ENCODE assay signal across 20 mouse cellular contexts in genomic region chr2:4922476-4923164, GRCm38 (mm10). TPM values are rescaled to one million over a fixed set of nuclear protein-coding genes. Genes with fewer than 3 reads are reported as not detected.
DNase-seq lines count a peak whose midpoint lies in the region; ATAC-seq and TF ChIP-seq lines count a peak whose summit lies in the region.
"Had no signal": no experiment of that assay in that cellular context is flagged by ENCODE, and none has a peak within 500 bp of the region (broad histone marks: within the 10 kb centered on the region; RNA-seq: fewer than 3 reads in every experiment).

No protein-coding gene starts in this region.

- H3K4me1 ChIP-seq in kidney, embryonic 14.5 days (ENCODE audit: control insufficient read depth, insufficient read depth, low read length): no peaks in the 10 kb centered on the region
- no peaks in the 10 kb centered on the region for H3K4me1 ChIP-seq in intestine, postnatal 0 days (replicated peaks; ENCODE audit: control insufficient read depth, insufficient read depth, low read length)
- H3K4me1 ChIP-seq in stomach, embryonic 14.5 days (ENCODE audit: control insufficient read depth, insufficient read depth, low read length): 0 out of 2 replicates have a peak, but pooled peaks cover 3% of the 10 kb centered on the region
- H3K4me1 ChIP-seq in forebrain, embryonic 10.5 days: peaks cover 20% of the 10 kb centered on the region
- peaks cover 19% of the 10 kb centered on the region for H3K4me1 ChIP-seq in embryonic facial prominence, embryonic 10.5 days

- no peak overlapping the region for H3K4me3 ChIP-seq in kidney, embryonic 14.5 days (ENCODE audit: low read length)
- H3K4me3 ChIP-seq in intestine, postnatal 0 days (ENCODE audit: low read depth, low read length): no peak overlapping the region
- no peak overlapping the region for H3K4me3 ChIP-seq in stomach, embryonic 14.5 days (ENCODE audit: low read depth, low read length)
- H3K4me3 ChIP-seq in forebrain, embryonic 10.5 days: no peak overlapping the region
- no peak overlapping the region for H3K4me3 ChIP-seq in embryonic facial prominence, embryonic 10.5 days
- H3K4me3 ChIP-seq: erythroblast, embryonic 14.5 days; gastrocnemius, adult 2 months; heart, embryonic 13.5 days; midbrain, embryonic 10.5 days had no signal

- H3K27ac ChIP-seq in kidney, embryonic 14.5 days (ENCODE audit: low read depth, low read length): no peak overlapping the region
- peak overlapping the region; percentile 67 for H3K27ac ChIP-seq in intestine, postnatal 0 days (ENCODE audit: low read depth, low read length)
- H3K27ac ChIP-seq in stomach, embryonic 14.5 days (ENCODE audit: low read length): no peak overlapping the region
- no peak overlapping the region for H3K27ac ChIP-seq in forebrain, embryonic 10.5 days
- H3K27ac ChIP-seq in embryonic facial prominence, embryonic 10.5 days (replicated peaks): no peak overlapping the region
- H3K27ac ChIP-seq: gastrocnemius, adult 2 months; heart, embryonic 13.5 days; hindbrain, embryonic 14.5 days; midbrain, embryonic 10.5 days had no signal

- no peak overlapping the region for H3K9ac ChIP-seq in kidney, embryonic 14.5 days (ENCODE audit: low read depth, low read length)
- no peak overlapping the region for H3K9ac ChIP-seq in intestine, postnatal 0 days (ENCODE audit: low read depth, low read length)
- H3K9ac ChIP-seq in stomach, embryonic 14.5 days (replicated peaks; ENCODE audit: low read depth, low read length): no peak overlapping the region
- H3K9ac ChIP-seq: heart, embryonic 13.5 days; hindbrain, embryonic 14.5 days had no signal

- DNase-seq in kidney, adult 11 months: peak; percentile 69
- peak; percentile 62 to 82 for DNase-seq in kidney, postnatal 36 days
- no peak for DNase-seq in forebrain, embryonic 10.5 days (ENCODE audit: extremely low spot score, low spot score)
- DNase-seq in frontal cortex, adult 2 months (ENCODE audit: extremely low spot score in 1 of 2, low spot score in 1 of 2): no peak
- DNase-seq in embryonic facial prominence, embryonic 10.5 days (ENCODE audit: low spot score): no peak
- DNase-seq: B cell, adult 2 months; cerebellum, adult 18-20 months; gastrocnemius, adult 2 months; layer of hippocampus, adult 9-11 months; left cerebral cortex, postnatal 4 days; thymus, adult 18-20 months had no signal

- H3K36me3 ChIP-seq in kidney, embryonic 14.5 days (ENCODE audit: control insufficient read depth, insufficient read depth, low read length): no peaks in the 10 kb centered on the region
- H3K36me3 ChIP-seq in intestine, postnatal 0 days (ENCODE audit: control insufficient read depth, insufficient read depth): peaks cover 21% of the 10 kb centered on the region
- no peaks in the 10 kb centered on the region for H3K36me3 ChIP-seq in stomach, embryonic 14.5 days (ENCODE audit: control insufficient read depth, insufficient read depth, low read length)
- H3K36me3 ChIP-seq in forebrain, embryonic 10.5 days (replicated peaks): peaks cover 18% of the 10 kb centered on the region
- peaks cover 10% of the 10 kb centered on the region for H3K36me3 ChIP-seq in embryonic facial prominence, embryonic 10.5 days (replicated peaks)
- H3K36me3 ChIP-seq: G1E had no signal

- no peak overlapping the region for H3K4me2 ChIP-seq in kidney, embryonic 14.5 days (replicated peaks; ENCODE audit: low read depth, low read length)
- no peak overlapping the region; the same call in 1 of the 2 replicates for H3K4me2 ChIP-seq in intestine, postnatal 0 days (replicated peaks; ENCODE audit: low read depth)
- no peak overlapping the region for H3K4me2 ChIP-seq in stomach, embryonic 14.5 days (replicated peaks; ENCODE audit: low read depth, low read length)
- H3K4me2 ChIP-seq: heart, embryonic 13.5 days; hindbrain, embryonic 14.5 days had no signal

- H3K27me3 ChIP-seq in kidney, embryonic 14.5 days (ENCODE audit: control insufficient read depth, insufficient read depth, low read length): no peaks in the 10 kb centered on the region
- H3K27me3 ChIP-seq in intestine, postnatal 0 days (replicated peaks; ENCODE audit: control insufficient read depth, insufficient read depth, low read length): no peaks in the 10 kb centered on the region
- H3K27me3 ChIP-seq in stomach, embryonic 14.5 days (ENCODE audit: control insufficient read depth, insufficient read depth, low read length): no peaks in the 10 kb centered on the region
- no peaks in the 10 kb centered on the region for H3K27me3 ChIP-seq in forebrain, embryonic 10.5 days (ENCODE audit: poor library complexity, severe bottlenecking)
- H3K27me3 ChIP-seq in embryonic facial prominence, embryonic 10.5 days (replicated peaks; ENCODE audit: low read depth, poor library complexity, severe bottlenecking): no peaks in the 10 kb centered on the region
- H3K27me3 ChIP-seq: heart, embryonic 13.5 days had no signal

- no peak for TF ChIP-seq CTCF in intestine, postnatal 0 days (IDR thresholded peaks at IDR 0.05; ENCODE audit: low read depth)

- WGBS in kidney, embryonic 14.5 days: 63% methylated on average over 7 of the region's 7 CpGs
- 27% methylated on average over 7 of the region's 7 CpGs for whole genome bisulfite sequencing in intestine, postnatal 0 days
- WGBS in stomach, embryonic 14.5 days: 47% methylated on average over 7 of the region's 7 CpGs
- WGBS in forebrain, embryonic 10.5 days: 76% methylated on average over 7 of the region's 7 CpGs
- WGBS in embryonic facial prominence, embryonic 10.5 days: 63% methylated on average over 7 of the region's 7 CpGs

- no peaks in the 10 kb centered on the region for H3K9me3 ChIP-seq in kidney, embryonic 14.5 days (ENCODE audit: control insufficient read depth, low read length)
- H3K9me3 ChIP-seq in intestine, postnatal 0 days (ENCODE audit: control insufficient read depth): no peaks in the 10 kb centered on the region
- H3K9me3 ChIP-seq in stomach, embryonic 14.5 days (ENCODE audit: control insufficient read depth, low read depth, low read length): no peaks in the 10 kb centered on the region
- 0 out of 2 replicates have a peak, but pooled peaks cover 4% of the 10 kb centered on the region for H3K9me3 ChIP-seq in forebrain, embryonic 10.5 days
- H3K9me3 ChIP-seq in embryonic facial prominence, embryonic 10.5 days: peaks cover 4% of the 10 kb centered on the region; the same call in 1 of the 2 replicates
- H3K9me3 ChIP-seq: heart, embryonic 13.5 days had no signal

- no peak for ATAC-seq in kidney, embryonic 14.5 days (ENCODE audit: low FRiP score, low TSS enrichment)
- ATAC-seq in intestine, postnatal 0 days: peak; percentile 78
- peak; percentile 62 for ATAC-seq in stomach, embryonic 14.5 days (ENCODE audit: insufficient number of reproducible peaks, insufficient read depth, low FRiP score, low read depth)

RNA-seq across cellular contexts. Expression of gene Phyh, which starts 3.8 kb away (rescaled TPM):
- polyA plus RNA-seq in kidney, embryonic 14.5 days (2014; fragmentation: Nextera tagmentation; extraction: Ambion mirVana): 36.8 and 43.4 TPM in 2 replicates
- 210 and 230 TPM in 2 replicates for polyA plus RNA-seq in intestine, postnatal 0 days (2015; fragmentation: Nextera tagmentation; extraction: Ambion mirVana)
- 59.0 and 64.2 TPM in 2 replicates for polyA plus RNA-seq in stomach, embryonic 14.5 days (2014; fragmentation: Nextera tagmentation; extraction: Ambion mirVana)
- polyA plus RNA-seq in forebrain, embryonic 10.5 days (2016; fragmentation: Nextera tagmentation; extraction: Ambion mirVana): 37.0 and 37.3 TPM in 2 replicates
- polyA plus RNA-seq in frontal cortex, adult 2 months (2012; rRNA removed): 143 and 146 TPM in 2 replicates
- polyA plus RNA-seq in embryonic facial prominence, embryonic 10.5 days (2016; fragmentation: Nextera tagmentation; extraction: Ambion mirVana): 34.2 and 38.1 TPM in 2 replicates

RNA-seq across cellular contexts. Expression of gene Sephs1, which starts 41.3 kb away (rescaled TPM):
- 47.3 and 122 TPM in 2 replicates for polyA plus RNA-seq in kidney, embryonic 14.5 days (2014; fragmentation: Nextera tagmentation; extraction: Ambion mirVana)
- 23.9 and 24.1 TPM in 2 replicates for polyA plus RNA-seq in intestine, postnatal 0 days (2015; fragmentation: Nextera tagmentation; extraction: Ambion mirVana)
- 81.9 and 83.5 TPM in 2 replicates for polyA plus RNA-seq in stomach, embryonic 14.5 days (2014; fragmentation: Nextera tagmentation; extraction: Ambion mirVana)
- 126 and 130 TPM in 2 replicates for polyA plus RNA-seq in forebrain, embryonic 10.5 days (2016; fragmentation: Nextera tagmentation; extraction: Ambion mirVana)
- 22.8 and 23.2 TPM in 2 replicates for polyA plus RNA-seq in frontal cortex, adult 2 months (2012; rRNA removed)
- 124 and 130 TPM in 2 replicates for polyA plus RNA-seq in embryonic facial prominence, embryonic 10.5 days (2016; fragmentation: Nextera tagmentation; extraction: Ambion mirVana)

RNA-seq across cellular contexts. Expression of gene Ucma, which starts 53.3 kb away (rescaled TPM):
- polyA plus RNA-seq in kidney, embryonic 14.5 days (2014; fragmentation: Nextera tagmentation; extraction: Ambion mirVana): not detected in 2 replicates
- polyA plus RNA-seq in intestine, postnatal 0 days (2015; fragmentation: Nextera tagmentation; extraction: Ambion mirVana): not detected in 2 replicates
- polyA plus RNA-seq in stomach, embryonic 14.5 days (2014; fragmentation: Nextera tagmentation; extraction: Ambion mirVana): not detected in 2 replicates
- polyA plus RNA-seq in forebrain, embryonic 10.5 days (2016; fragmentation: Nextera tagmentation; extraction: Ambion mirVana): 0.26 TPM in 1 of 2 replicates, not detected in the other
- polyA plus RNA-seq in frontal cortex, adult 2 months (2012; rRNA removed): 1.5 and 2.0 TPM in 2 replicates
- polyA plus RNA-seq in embryonic facial prominence, embryonic 10.5 days (2016; fragmentation: Nextera tagmentation; extraction: Ambion mirVana): 0.39 and 0.48 TPM in 2 replicates
- polyA plus RNA-seq: erythroblast, embryonic 14.5 days; G1E; heart, embryonic 13.5 days; lung, embryonic 16.5 days; midbrain, embryonic 10.5 days had no signal

Comparison
In these comparisons a context has a peak if more than half of its experiments do, and no peak if none do; other contexts are left out.
1. DNase-seq: peak in kidney, adult 11 months (single experiment) and kidney, postnatal 36 days (2 of 2); none in forebrain, embryonic 10.5 days (single experiment), frontal cortex, adult 2 months (0 of 2) and embryonic facial prominence, embryonic 10.5 days (single experiment).